Mouse (Mus musculus): ENCODE measurements at regions not wholly inside any gene's neighbourhood (a gene's known extent, or its start where the extent isn't known, plus 50 kb on each side); places are given as distances from the start of the nearest gene placed in this dataset.
A peak's percentile ranks its signal among the peaks of the same experiment; 100 is the strongest.
"Not testable (repeated sequence)": the region's sequence is repeated elsewhere in the genome, so short reads cannot be mapped to it uniquely, and the experiment has no call there.

GRCm38 (mm10) chr17:55036142-55036541 is 409.0 kb upstream of the St6gal2 start:
- no peak for DNase-seq (ENCODE audit: low spot score)

GRCm38 (mm10) chr17:55040216-55040615 is 405.0 kb upstream of the St6gal2 start:
- DNase-seq (ENCODE audit: low spot score), result not testable (repeated sequence)

DNA sequence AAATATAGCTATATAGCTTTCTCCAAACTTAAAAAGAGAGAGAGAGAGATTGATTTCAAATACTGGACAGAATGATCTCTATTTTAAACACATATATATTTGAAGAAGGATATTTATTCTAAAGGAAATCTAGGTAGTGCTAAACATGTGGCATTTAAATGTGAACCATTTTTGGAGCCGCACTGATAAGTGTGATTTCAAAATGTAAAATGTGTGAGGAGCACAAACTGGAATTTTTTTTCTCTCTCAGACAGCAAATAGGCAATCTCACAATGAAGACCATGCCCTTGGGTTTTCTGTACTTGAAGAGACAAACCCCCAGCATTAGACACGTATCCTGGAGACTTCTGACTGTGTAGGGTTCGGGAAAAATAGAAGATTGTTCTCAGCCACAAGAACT is 376.8 kb upstream of the St6gal2 start:
- DNase-seq (ENCODE audit: low spot score), result no peak

DNA sequence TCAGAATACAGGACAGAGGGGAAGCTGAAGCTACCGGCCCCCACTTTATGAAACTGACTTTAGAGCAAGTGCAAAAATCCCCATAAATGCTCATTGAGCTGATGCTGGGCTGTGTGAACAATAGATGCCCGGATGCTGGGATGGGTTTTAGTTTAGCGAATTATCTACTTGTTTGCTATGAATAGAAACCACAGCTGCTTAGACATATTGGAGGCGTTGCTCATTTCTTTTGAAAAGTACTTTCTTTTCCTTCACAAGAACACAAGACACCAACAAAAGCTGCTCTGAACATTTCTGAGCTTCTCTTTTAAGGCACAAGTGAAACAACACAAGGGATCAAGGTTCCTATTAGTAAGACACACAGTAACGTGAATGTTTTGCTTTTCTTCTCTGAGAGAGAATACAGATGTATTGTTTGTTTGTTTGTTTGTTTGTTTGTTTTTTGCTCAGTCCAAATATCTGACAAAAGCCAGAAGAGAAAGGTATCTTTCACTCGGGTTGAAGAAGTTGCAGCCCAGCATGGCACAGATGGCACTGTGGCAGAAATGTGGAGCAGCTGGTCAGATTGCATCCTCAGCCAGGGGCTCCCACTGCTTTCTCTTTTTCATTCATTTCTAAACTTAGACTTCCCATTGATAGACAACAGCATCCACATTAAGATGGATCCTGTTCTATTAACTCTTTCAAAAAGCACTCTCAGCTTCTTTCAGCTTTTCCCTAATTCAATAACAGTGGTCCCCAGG is 361.7 kb upstream of the St6gal2 start:
- DNase-seq (ENCODE audit: low spot score), result no peak

DNA sequence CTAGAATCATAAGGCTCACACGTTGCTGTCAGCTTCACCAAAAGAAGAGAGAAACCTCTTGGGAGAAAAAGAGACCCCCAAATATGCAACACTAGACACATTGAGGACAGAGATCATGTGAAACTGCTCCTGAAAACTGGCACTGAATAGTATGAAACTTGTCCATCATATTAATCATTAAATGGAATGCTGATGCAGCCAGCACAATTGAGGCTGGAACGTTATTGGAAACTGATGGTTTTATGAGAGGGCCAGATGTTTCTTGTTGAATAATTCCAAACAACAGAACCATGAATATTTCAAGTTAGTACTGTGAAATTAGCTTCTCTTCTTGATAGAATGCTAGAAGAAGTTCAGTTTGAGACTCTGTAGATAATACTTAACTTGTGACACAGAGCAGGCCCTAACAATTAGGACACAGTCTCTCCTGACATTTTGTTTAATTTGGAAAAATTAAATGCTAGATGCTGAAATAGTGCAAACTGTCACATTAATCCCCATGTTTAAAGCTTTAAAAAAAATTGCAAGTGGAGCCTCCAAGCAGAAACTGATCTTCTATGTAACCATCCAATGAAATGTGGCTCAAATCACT is 354.4 kb upstream of the St6gal2 start:
- no peak for DNase-seq (ENCODE audit: low spot score)

GRCm38 (mm10) chr17:55103470-55103869 is 341.7 kb upstream of the St6gal2 start:
- DNase-seq (ENCODE audit: low spot score), result no peak

- DNase-seq (ENCODE audit: low spot score), result peak; percentile 55
These were observed 320.3 kb upstream of the St6gal2 start for GRCm38 (mm10) chr17:55124846-55125245.

DNA sequence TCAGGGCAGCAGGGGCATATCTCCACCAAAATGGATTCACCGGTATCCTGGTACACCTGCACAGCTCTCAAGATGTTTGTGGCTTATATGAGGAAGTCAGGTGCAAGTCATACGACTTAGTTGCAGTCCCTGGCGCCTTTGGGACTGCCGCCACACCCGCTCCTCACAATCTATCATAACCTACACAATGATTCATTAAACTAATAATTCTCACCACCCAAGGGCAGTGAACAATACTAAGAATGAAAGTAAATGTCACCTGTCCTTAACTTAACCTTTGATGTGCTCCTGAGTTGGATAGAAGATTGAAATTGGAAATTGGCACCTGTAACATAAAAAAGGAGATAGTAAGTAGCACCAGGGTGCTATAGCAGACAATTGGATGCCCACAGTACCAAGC is 315.1 kb upstream of the St6gal2 start:
- DNase-seq (ENCODE audit: low spot score), result not testable (repeated sequence)

Measured in ovary, adult 18-20 months (tissue).